Mouse (Mus musculus) megakaryocyte, adult 5-6 weeks (primary cell): ENCODE results near the gene Hcar1. TPM values are rescaled to one million over a fixed set of nuclear protein-coding genes. Genes with fewer than 3 reads are reported as not detected.

Source experiments
- ATAC-seq: 2 replicates; pipeline ENCODE4 v1.8.0; 2016; ENCODE audit warnings: mild to moderate bottlenecking, inconsistent platforms; ENCODE audit not compliant: poor library complexity, severe bottlenecking
- total RNA-seq, 2 experiments: library from RNA; stranded (forward) in 1 of 2; stranded (reverse) in 1 of 2; fragments of 153-499, 151-499 nt in 1 of 2; fragments of 221-1000, 200-1000 nt in 1 of 2; gene quantifications; 2 replicates each; pipeline versions ENCODE4 v1.2.3 to v1.2.4; 2015 to 2017

Hcar1 gene
- not detected in 2 replicates for total RNA-seq (2015)
- 0.04 TPM in 1 of 2 replicates, not detected in the other for total RNA-seq (2017)

DNA sequence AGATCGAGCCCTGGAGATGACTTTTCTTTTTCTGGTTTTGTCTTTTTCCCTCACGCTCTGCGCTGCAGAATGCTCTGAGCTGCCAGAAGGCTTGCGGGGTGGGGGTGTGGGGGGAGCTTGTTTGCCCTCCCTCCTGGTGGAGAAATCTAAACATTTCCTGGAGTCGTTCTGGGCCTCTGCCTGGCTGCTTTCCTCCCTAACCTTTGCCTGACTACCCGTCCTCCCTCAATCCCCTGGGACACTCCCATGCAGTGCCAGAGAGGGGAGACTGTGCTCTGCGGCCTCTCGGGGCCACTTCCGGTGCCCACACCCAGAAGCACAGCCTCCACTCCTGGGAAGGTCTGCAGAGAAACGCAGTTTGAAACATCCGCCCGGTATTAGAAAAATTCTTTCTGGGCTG is at the start of gene Hcar1:
Hcar1 (minus strand) TSS at position 93 of the 400 bp plus-strand sequence.
- no peak for ATAC-seq

DNA sequence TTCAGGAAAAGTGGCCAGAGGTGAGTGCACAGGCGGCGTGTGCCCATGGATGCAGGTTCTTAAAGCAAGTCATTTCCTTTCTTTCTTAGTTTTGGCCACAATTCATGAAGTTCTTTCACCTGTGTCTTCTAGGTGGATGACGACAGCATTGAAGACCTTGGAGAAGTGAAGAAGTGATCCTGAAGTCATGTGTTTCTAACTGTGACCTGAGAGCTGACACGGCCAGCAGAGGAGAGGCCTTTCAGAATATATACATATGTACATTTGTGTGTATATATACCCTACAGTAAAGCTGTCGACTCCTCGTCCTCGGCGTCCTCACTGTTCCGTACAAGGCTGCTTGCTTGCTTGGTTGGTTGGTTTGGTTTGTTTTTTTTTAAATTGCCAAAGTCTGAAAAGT is 47.3 kb upstream of the Hcar1 start, which contains the start of gene Gm43518:
Gm43518 (plus strand) TSS at position 301 of the 400 bp plus-strand sequence.
- no peak for ATAC-seq

DNA sequence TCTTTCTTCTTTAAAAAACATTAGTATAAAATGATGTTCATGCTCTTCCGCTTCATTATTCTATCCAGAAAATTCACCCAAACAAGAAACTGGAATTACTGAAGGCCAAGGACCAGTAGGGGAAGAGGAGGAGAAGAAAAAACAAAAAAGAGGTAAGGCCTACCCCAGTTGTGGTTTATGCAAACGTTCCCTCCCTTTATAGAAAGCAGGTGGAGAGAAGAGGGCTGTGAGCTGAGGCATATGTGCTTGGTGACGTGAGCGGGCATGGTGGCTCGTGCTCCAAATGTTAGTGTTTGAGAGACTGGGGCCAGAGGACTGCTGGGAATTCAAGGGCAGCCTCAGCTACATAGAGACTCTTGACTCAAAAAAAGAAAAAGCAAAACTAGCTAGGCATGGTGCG is 42.3 kb upstream of the Hcar1 start:
- no peak for ATAC-seq

DNA sequence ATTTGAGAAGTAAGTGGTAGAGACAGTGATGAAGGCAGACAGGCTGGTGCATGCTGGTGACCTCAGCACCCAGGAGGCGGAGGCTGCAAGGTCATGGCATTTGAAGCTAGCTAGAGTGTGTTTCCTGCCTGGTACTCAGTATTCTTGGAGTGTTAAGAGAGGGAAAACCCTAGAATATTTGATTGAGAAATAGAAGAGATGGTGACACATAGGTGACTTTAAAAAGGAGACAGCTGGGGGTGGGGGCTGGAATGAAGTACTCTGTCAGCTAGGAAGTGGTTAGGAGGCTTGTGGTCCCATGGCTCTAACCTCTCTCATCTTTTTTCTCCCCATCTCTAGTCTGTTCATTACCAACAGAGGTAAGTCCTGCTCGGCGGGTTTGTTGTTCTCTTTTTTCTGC is 35.0 kb upstream of the Hcar1 start:
- ATAC-seq: peak; percentile 30; the same call in 1 of the 2 replicates

DNA sequence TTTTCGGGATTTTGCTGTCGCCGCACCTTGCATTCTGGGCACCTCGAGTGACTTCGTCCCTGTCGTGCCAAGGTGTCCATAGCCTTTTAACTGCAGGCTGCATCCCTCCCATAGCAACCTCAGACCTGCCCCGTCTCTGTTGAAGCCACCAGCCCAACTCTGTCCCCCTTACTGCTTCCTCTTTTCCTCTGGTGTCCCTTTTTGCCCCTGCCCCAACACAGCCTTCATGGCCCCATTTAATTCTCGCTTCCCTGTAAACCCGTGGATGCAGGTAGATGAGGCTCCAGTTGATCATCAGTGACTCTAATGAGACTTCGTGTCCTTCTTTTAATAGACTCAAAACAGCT is 27.8 kb upstream of the Hcar1 start:
- ATAC-seq: 0 out of 2 replicates have a peak, but pooled peaks have one; percentile 6

DNA sequence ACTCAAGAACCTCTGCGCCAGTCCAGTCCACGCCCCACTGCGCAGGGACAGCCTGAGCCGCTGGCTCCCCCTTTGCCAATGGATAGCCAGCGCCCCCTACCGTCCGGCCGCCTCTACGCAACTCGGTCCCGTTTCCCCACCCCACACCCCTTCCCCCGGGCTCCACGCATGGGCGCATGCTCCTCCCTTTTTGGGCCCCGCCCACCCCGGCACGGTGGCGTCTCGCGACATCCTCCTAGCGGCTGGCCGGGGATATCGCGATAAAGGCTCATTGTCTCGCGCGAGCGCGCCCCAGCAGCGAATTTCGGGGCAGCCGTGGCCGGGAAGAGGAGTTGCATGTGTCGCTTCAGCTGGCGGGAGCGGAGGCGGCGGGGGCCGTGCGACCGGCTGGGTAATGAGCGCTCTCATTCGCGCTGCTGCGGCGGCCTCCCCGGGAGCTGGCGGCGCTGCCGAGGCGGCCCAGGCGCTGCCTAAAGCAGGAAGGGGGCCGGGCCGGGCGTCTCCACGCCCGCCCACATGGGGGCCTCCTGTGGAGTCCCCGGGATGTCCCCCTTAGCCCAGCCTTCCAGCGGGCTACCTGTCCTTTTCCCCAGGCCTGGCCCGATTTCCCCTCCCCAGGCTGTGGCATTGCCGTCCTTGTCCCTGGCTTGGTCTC is 27.3 kb upstream of the Hcar1 start, which contains the start of gene Denr:
Denr (plus strand) TSS at position 200 of the 655 bp plus-strand sequence.
- peak; percentile 98 for ATAC-seq

DNA sequence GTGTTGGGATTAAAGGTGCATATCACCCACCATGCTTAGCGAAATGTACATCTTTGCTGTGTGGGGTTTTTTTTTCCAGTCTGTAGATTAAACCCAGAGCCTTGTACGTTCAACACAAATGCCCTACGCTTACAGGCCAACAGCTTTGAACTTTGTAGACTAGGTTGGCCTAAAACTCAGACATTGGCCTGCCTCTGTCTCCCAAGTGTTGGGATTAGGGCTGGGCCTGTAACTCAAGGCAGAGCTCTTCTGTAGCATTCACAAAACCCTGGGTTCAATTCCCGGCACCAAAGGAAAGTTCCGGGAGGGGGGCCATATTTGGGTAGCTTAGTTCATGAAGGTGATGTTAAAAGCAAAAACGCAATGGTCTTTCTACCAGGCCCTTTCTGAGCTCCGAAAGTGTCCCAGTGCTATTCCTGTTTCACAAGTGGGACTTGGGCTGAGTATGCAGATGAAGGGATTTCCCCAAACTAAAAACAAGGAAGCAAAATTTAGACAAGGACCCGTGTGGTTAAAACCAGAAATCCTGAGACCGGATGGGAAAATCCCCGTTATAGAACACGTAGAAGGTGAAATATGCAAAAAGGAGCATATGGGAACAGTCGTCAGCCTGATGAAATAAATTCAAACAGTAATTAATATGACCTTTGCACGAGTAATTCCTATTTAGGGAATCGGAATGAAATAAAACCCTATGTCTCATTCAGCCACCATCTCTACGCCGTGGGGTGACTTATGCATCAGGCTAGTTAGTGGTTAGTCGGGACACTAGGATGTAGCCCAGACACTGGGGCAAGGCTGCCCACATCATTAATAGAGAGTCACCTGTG is 26.5 kb upstream of the Hcar1 start:
- peak; percentile 31 for ATAC-seq

DNA sequence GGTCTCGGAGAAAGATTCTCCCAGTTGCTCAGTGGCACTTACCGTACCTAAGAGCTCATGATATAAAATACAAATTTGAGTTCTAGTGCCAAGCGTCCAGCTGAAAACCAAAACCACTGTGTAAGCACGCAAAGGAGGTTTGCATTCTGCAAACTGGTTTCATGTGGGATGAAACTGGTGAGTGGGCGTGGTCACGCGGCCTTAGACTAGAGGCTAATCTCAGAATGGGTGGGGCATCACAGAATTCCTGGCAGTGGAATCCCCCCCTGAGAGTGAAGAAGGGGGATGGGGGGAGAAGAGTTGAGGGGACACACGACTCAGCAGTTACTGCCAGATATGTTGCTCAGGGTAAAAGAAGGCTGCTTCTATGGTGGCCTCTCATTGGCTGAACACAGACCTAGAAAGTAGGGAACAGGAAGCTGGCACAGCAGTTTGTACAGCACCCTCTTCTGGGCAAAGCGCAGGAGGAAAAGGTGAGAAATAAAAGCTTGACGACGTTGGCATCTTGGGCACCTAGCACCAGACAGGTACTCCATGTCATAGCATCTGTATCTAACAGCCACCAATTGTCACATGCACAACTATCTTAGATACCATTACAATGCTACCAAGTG is 24.3 kb upstream of the Hcar1 start:
- ATAC-seq: no peak

DNA sequence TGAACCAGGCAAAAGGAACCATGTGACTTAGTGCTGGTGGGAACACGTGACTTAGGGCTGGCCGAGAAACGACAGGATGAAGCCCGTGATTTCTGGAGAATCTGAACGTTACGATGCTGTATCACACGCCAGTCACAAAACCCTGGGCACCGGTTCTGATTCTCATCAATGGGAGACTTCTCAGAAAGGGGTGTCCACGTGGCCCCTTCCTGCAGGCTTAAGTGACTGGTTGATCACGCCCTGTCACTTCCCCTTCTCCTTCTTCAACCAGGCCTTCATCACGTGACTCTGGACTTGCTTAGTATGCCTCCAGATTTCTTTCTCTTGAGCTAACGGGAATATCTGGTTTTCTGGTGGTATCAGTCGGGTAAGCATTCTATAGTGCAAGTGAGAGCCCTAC is 17.5 kb upstream of the Hcar1 start:
- ATAC-seq: peak; percentile 92

DNA sequence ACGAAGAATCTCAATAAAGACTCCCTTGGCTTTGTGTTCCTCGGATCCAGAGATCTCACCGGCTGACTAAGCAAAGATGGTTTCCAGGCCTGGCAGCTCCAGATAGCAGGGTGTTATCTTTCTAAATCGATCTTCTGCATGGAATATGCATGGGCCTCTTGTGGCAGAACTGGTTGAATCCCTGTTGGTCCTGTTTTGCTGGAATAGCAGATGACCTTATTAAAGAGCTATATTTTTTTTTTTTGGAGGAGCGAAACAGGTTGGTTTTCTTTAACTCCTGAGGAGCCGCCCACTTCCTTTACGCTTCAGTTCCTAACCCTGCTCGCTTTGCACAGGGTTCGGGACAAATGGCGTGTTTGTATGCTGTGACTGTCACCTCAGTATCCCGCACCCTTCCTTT is 16.6 kb upstream of the Hcar1 start:
- no peak for ATAC-seq

DNA sequence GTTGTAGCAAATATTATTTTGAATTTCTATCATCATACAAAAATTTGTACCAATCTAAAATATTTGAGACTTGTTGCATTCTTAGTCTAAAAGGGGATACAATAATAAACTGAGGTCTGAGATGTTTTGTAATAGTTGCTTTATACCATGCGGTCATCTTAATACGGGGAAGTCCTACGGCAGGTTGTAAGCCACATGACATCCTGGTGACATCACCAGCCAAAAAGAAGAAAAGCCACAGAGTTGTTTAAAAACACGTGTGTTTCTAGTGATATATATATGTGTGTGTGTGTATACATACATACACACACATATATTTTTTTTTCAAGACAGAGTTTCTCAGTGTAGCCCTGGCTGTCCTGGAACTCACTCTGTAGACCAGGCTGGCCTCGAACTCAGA is 13.7 kb upstream of the Hcar1 start:
- ATAC-seq: peak; percentile 39; the same call in 1 of the 2 replicates

DNA sequence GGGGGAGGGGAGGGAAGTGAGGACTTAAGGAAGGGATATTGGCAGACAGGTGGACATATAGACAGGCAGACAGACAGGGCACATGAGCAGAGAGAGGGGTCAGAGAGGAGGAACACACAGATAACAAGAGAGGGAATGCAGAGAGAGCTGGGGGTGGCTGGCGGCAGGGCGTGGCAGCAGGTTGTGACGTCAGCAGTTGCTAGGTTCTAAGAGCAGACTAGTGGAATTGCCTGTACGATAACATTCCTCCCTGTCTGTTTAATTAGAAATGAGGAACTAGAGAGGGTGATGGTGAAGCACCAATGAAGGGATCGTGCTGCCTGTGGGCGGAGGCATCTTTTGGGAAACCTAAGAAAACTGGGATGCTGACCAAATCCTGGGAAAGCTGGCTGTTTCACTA is 11.8 kb upstream of the Hcar1 start:
- peak; percentile 85 for ATAC-seq

DNA sequence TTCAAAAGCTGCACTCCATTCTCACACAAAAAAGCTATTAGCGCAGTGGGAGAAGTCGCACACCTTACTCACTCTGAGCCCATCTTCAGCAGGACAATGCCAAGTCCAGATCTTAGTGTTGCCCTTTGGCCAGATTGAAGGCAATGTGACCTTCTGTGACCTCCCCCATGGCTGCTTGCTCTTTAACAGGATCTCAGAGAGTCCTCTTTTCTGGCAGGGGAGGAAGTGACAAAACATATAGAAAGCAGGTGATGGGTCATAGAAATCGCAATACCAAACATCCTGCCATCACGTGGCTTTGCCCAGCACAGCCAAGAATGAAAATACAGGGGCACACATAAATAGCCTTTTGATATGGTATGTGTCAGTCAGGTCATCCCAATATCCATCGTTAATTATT is 11.2 kb upstream of the Hcar1 start:
- peak; percentile 47 for ATAC-seq

DNA sequence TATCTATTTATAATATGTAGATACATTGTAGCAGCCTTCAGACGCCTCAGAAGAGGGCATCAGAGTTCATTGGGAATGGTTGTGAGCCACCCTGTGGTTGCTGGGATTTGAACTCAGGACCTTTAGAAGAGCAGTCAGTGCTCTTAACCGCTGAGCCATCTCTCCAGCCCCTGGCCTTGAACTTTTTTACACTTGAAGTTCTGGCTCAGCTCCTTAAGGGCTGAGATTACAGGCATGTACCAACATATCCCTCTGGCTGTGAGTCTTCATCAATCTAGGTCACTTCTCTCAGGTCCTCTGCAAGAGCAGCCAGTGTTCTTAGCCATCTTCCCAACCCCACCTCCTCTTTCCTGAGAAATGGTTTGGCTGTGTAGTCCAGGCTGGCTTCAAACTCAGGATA is 10.5 kb upstream of the Hcar1 start:
- ATAC-seq: no peak

DNA sequence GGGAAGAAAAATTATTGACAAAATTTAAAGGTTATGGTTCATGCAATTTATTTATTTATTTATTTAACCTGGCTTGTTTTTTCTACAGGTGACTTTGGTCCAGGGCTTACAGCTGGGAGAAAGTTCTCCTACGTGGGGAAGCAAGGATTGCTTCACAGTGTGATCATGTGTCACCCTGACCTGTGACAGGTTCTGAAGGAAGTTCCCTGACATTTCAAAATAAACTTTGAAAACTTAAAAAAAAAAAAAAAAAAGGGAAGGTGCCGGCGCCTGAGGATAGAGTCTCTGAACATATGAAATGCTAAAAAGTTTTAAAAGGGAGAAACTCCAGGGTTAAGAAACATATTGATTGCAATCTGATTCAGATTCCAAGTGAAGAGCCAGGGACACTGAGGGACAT is 6.5 kb upstream of the Hcar1 start:
- peak; percentile 81 for ATAC-seq

DNA sequence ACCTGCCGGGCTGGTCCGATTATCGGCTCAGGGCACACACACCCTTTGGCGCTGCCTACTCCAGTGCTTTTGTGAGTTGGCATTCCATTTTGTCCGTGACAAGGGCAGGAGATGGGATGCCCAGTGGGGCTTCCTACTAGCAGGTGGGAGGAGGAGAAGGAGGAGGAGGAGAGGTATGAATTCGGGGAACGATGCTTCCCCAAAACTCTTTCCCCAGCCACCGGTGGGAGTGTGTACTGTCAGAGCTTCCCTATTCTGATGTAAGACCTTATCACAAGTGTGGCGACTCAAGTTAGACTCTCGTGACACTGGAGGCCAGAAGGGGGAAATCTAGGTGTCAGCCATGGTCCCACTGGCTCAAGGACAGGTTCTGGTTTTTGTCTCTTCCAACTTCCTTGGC is 4.5 kb upstream of the Hcar1 start:
- ATAC-seq: peak; percentile 83

DNA sequence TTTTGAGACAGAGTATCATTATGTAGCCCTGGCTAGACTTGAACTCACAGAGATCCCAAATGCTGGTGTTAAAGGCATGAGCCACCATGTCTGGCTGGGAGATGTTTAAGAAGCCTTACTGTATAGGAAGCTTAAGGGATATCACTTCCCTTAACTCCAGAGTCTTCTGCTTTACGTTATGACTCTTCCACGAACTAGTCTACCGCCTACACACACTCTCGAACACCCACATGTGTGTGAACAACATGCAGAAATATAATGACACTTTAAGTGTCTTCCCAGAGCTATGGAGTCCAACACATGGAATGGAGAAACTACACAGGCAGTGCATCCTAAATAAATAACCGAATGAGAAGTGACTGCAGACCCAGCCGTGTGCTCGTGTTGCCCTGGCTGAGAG is 4.1 kb upstream of the Hcar1 start:
- no peak for ATAC-seq

DNA sequence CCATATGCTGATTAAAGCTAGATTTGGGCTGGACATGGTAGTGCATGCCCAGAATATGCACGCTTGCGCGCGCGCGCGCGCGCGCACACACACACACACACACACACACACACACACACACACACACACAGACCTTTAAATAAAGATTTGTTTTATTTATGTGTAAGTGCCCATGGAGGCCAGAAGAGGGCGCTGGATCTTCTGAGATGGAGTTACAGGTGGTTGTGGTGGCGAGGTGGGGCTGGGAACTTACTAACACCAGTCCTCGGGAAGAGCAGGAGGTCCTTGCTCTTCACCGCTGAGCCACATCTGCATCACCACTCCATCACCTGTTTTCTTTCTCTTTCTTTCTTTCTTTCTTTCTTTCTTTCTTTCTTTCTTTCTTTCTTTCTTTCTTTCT is 958 bp upstream of the Hcar1 start:
- ATAC-seq: no peak

DNA sequence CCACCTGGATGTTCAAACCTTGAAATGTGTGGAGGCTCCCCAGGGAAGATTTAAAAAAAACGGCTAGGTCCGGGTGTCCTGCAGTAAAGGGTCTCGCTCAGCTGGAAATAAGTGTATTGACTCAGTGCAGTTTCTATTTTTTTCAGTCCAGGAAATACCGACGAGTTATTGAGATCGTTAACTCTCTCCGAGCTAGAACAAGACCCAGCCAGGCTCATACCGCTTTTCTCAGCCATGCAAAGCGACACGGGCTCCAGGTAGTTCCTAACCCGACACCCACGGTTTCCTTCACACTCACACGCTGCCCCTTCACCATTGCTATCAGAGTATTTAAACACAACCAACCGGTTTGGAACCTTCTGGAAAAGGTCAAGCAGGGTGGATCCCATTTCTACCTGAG is 1.8 kb downstream of the Hcar1 start:
- ATAC-seq: no peak

DNA sequence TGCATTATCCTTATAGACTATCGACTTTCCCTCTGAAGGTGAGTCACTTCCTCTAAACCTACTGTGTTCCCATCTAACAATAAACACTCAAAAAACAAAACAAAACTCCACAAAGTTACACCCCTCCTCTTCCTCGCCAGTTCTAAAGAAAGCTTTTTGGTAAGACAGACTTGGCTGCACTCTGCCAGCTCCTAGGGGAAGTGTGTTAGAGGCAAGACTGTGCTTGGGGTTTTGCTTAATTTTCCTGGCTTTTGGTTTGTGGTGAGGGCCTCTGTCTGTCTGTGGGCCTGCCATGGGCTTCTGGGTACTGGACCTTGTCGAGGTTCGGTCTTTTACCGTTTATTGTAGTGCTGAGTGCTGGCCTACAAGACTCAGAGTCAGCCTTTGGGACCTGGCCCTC is 5.6 kb downstream of the Hcar1 start:
- ATAC-seq: no peak

DNA sequence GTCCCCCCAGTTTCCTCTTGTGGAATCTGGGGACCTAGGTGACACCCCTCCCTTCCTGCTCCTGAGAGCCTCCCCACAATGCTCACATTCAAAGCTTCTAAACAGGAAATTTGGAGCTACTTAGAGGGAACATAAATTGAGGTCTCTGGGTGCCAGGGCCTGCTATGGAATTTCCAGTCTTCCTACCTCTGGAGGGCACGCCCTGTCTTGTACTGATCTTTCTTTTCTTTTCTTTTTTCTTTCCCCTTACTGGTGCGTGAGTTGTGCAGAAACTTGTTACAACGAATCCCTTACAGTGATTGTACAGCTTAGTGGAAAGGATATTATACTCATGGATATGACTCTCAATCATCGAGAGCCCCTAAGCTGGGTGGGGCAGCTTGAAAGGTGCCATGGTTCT is 10.2 kb downstream of the Hcar1 start:
- ATAC-seq: no peak

DNA sequence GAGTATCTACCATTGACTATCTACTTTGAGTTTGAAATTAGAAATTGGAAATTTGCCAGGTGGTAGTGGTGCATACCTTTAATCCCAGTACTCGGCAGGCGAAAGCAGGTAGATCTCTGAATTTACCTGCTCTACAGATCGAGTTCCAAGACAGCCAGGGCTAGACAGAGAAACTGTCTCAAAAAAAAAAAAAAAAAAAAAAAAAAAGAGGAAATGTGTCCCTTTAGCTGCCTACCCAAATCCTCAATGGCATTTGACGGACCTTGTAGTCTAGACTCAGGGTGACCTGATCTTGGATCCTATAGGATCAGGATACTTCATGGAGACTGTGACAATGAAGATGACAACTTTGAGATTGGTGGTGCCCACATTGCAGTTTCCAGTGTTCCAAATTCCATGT is 13.4 kb downstream of the Hcar1 start:
- ATAC-seq: no peak
